Mouse (Mus musculus) adrenal gland, postnatal 10 days (tissue): Measurements from ENCODE around the gene Rabgap1l. TPM values are rescaled to one million over a fixed set of nuclear protein-coding genes. Genes with fewer than 3 reads are reported as not detected.
"Not testable (repeated sequence)": the region's sequence is repeated elsewhere in the genome, so short reads cannot be mapped to it uniquely, and the experiment has no call there.

Experiments
- DNase-seq: peaks from one replicate; pipeline ENCODE4 v3.0.0; 2021; ENCODE audit warnings: mixed read lengths
- total RNA-seq, 2 experiments: library from RNA; stranded (reverse); gene quantifications; 2 replicates each; pipeline ENCODE4 v1.2.3; 2021

Gene Rabgap1l
- total RNA-seq, 2 experiments from 2014 or later, result 31.3 to 34.1 TPM

GRCm38 (mm10) chr1:160309951-160310350, 483.1 kb downstream of the Rabgap1l start:
- DNase-seq, result no peak

GRCm38 (mm10) chr1:160308996-160309395, 484.0 kb downstream of the Rabgap1l start:
- peak; percentile 8 for DNase-seq

GRCm38 (mm10) chr1:160308498-160308897, 484.5 kb downstream of the Rabgap1l start:
- DNase-seq, result no peak

GRCm38 (mm10) chr1:160306866-160307616, 486.0 kb downstream of the Rabgap1l start:
- no peak for DNase-seq

GRCm38 (mm10) chr1:160306336-160306735, 486.7 kb downstream of the Rabgap1l start:
- DNase-seq, result no peak

- no peak for DNase-seq
Observed at GRCm38 (mm10) chr1:160305826-160306225, 487.2 kb downstream of the Rabgap1l start.

- DNase-seq, result no peak
Observed at GRCm38 (mm10) chr1:160304969-160305498, 488.0 kb downstream of the Rabgap1l start.

GRCm38 (mm10) chr1:160302268-160302667, 490.7 kb downstream of the Rabgap1l start:
- no peak for DNase-seq

GRCm38 (mm10) chr1:160301156-160301555, 491.9 kb downstream of the Rabgap1l start:
- DNase-seq, result no peak

- no peak for DNase-seq
Observed at GRCm38 (mm10) chr1:160300704-160301103, 492.3 kb downstream of the Rabgap1l start.

GRCm38 (mm10) chr1:160299979-160300378, 493.0 kb downstream of the Rabgap1l start:
- DNase-seq, result no peak

GRCm38 (mm10) chr1:160298893-160299292, 494.1 kb downstream of the Rabgap1l start:
- DNase-seq, result no peak

- no peak for DNase-seq
Observed at GRCm38 (mm10) chr1:160297701-160298100, 495.3 kb downstream of the Rabgap1l start.

GRCm38 (mm10) chr1:160295323-160295722, 497.7 kb downstream of the Rabgap1l start:
- no peak for DNase-seq

GRCm38 (mm10) chr1:160293488-160293887, 499.5 kb downstream of the Rabgap1l start:
- no peak for DNase-seq

- DNase-seq, result no peak
Observed at GRCm38 (mm10) chr1:160292058-160292457, 501.0 kb downstream of the Rabgap1l start.

GRCm38 (mm10) chr1:160290242-160290641, 502.8 kb downstream of the Rabgap1l start:
- DNase-seq, result no peak

GRCm38 (mm10) chr1:160287058-160287645, 505.9 kb downstream of the Rabgap1l start:
- no peak for DNase-seq

GRCm38 (mm10) chr1:160286400-160287057, 506.5 kb downstream of the Rabgap1l start:
- DNase-seq, result no peak

GRCm38 (mm10) chr1:160284241-160284640, 508.8 kb downstream of the Rabgap1l start:
- no peak for DNase-seq

GRCm38 (mm10) chr1:160282166-160282874, 510.7 kb downstream of the Rabgap1l start:
- DNase-seq, result not testable (repeated sequence)

- DNase-seq, result no peak
Observed at GRCm38 (mm10) chr1:160281337-160282084, 511.5 kb downstream of the Rabgap1l start.
